Mouse (Mus musculus): ENCODE data around the gene Retreg3. TPM values are rescaled to one million over a fixed set of nuclear protein-coding genes. Genes with fewer than 3 reads are reported as not detected.

Retreg3 gene
- total RNA-seq, 2 experiments from 2014 or later: 53.8 to 58.0 TPM

- DNase-seq (ENCODE audit: low spot score in 2 of 2): peak in 1 of 2 experiments; percentile 56
- intact Hi-C loops (cut with DNase I): no loop called here
Observed at GRCm38 (mm10) chr11:101062165-101062884, 57.4 kb downstream of the Retreg3 start.

- intact Hi-C loops (cut with DNase I): no loop called here
- DNase-seq (ENCODE audit: low spot score in 2 of 2): no peak
Observed at GRCm38 (mm10) chr11:101061049-101061448, 58.6 kb downstream of the Retreg3 start.

- intact Hi-C loops (cut with DNase I): no loop called here
- peak; percentile 66 to 73 for DNase-seq (ENCODE audit: low spot score in 2 of 2)
Observed at GRCm38 (mm10) chr11:101060126-101060525, 59.6 kb downstream of the Retreg3 start.

- DNase-seq (ENCODE audit: low spot score in 2 of 2): no peak
- intact Hi-C loops (cut with DNase I): no loop called here
Observed at GRCm38 (mm10) chr11:101059473-101059872, 60.2 kb downstream of the Retreg3 start.

- intact Hi-C loops (cut with DNase I): no loop called here
- no peak for DNase-seq (ENCODE audit: low spot score in 2 of 2)
Observed at GRCm38 (mm10) chr11:101058726-101059125, 61.0 kb downstream of the Retreg3 start.

- intact Hi-C loops (cut with DNase I): no loop called here
- peak; percentile 69 to 82 for DNase-seq (ENCODE audit: low spot score in 2 of 2)
Observed at GRCm38 (mm10) chr11:101057860-101058259, 61.8 kb downstream of the Retreg3 start.

- DNase-seq (ENCODE audit: low spot score in 2 of 2): no peak
- intact Hi-C loops (cut with DNase I): no loop called here
Observed at GRCm38 (mm10) chr11:101056885-101057284, 62.8 kb downstream of the Retreg3 start.

GRCm38 (mm10) chr11:101055418-101055817, 64.3 kb downstream of the Retreg3 start:
- DNase-seq (ENCODE audit: low spot score in 2 of 2): no peak
- intact Hi-C loops (cut with DNase I): no loop called here

- intact Hi-C loops (cut with DNase I): loop anchor here (5.0 kb wide), 1 partner anchor 42 kb away; no protein-coding TSS in a partner anchor
Observed at GRCm38 (mm10) chr11:101053974-101054373, 65.7 kb downstream of the Retreg3 start.

GRCm38 (mm10) chr11:101052751-101053473, 66.8 kb downstream of the Retreg3 start:
- DNase-seq (ENCODE audit: low spot score in 2 of 2): no peak
- intact Hi-C loops (cut with DNase I): loop anchor here (5.0 kb wide), 1 partner anchor 41 kb away; no protein-coding TSS in a partner anchor

More at GRCm38 (mm10) chr11:101053974-101054373, 65.7 kb downstream of the Retreg3 start:
- no peak for DNase-seq (ENCODE audit: low spot score in 2 of 2)

GRCm38 (mm10) chr11:101051617-101052016, 68.1 kb downstream of the Retreg3 start:
- intact Hi-C loops (cut with DNase I): loop anchor here (5.0 kb wide), 1 partner anchor 39 kb away; no protein-coding TSS in a partner anchor
- no peak for DNase-seq (ENCODE audit: low spot score in 2 of 2)

GRCm38 (mm10) chr11:101051051-101051493, 68.6 kb downstream of the Retreg3 start:
- DNase-seq (ENCODE audit: low spot score in 2 of 2): peak in 1 of 2 experiments; percentile 59
- intact Hi-C loops (cut with DNase I): loop anchor here (5.0 kb wide), 1 partner anchor 39 kb away; no protein-coding TSS in a partner anchor

- DNase-seq (ENCODE audit: low spot score in 2 of 2): peak in 1 of 2 experiments; percentile 59
Observed at GRCm38 (mm10) chr11:101050359-101050758, 69.3 kb downstream of the Retreg3 start.

GRCm38 (mm10) chr11:101047502-101047901, 72.2 kb downstream of the Retreg3 start:
- intact Hi-C loops (cut with DNase I): no loop called here
- no peak for DNase-seq (ENCODE audit: low spot score in 2 of 2)

More at GRCm38 (mm10) chr11:101050359-101050758, 69.3 kb downstream of the Retreg3 start:
- intact Hi-C loops (cut with DNase I): loop anchor here (5.0 kb wide), 1 partner anchor 38 kb away; no protein-coding TSS in a partner anchor

GRCm38 (mm10) chr11:101046440-101046839, 73.3 kb downstream of the Retreg3 start:
- intact Hi-C loops (cut with DNase I): no loop called here
- DNase-seq (ENCODE audit: low spot score in 2 of 2): no peak

Small RNA genes lying within 50 kb of the gene (microRNA-seq; reads per million reads assigned to microRNA genes)
- gene Gm27626: not detected

Other genes with a start within 250 kb of the Retreg3 start
- 10 to 100 TPM; 29.6 to 44.7 TPM for gene Stat3, start 180.4 kb downstream of the Retreg3 start, total RNA-seq (2021)
- gene Cavin1, start 149.0 kb downstream of the Retreg3 start, total RNA-seq (2021): 10 to 100 TPM; 17.4 to 20.4 TPM
- gene Atp6v0a1, start 110.4 kb downstream of the Retreg3 start, total RNA-seq (2021): 100 to 1,000 TPM; 439 to 446 TPM
- 1 to 10 TPM; 8.8 to 9.1 TPM for gene Naglu, start 49.9 kb downstream of the Retreg3 start, total RNA-seq (2021)
- under 1 TPM; 0.70 to 0.79 TPM for gene Hsd17b1, start 41.5 kb downstream of the Retreg3 start, total RNA-seq (2021)
- 10 to 100 TPM; 22.7 to 26.3 TPM for gene Coasy, start 37.3 kb downstream of the Retreg3 start, total RNA-seq (2021)
- gene Mlx, start 32.6 kb downstream of the Retreg3 start, total RNA-seq (2021): 10 to 100 TPM; 38.9 to 41.8 TPM
- 1 to 10 TPM; 2.1 to 3.1 TPM for gene Psmc3ip, start 24.5 kb downstream of the Retreg3 start, total RNA-seq (2021)
- 10 to 100 TPM; 45.7 to 49.2 TPM for gene Tubg1, start within 50 bp of the Retreg3 start, total RNA-seq (2021)
- 10 to 100 TPM; 49.7 to 62.4 TPM for gene Tubg2, start 36.0 kb upstream of the Retreg3 start, total RNA-seq (2021)
- 100 to 1,000 TPM; 167 to 172 TPM for gene Cntnap1, start 50.6 kb upstream of the Retreg3 start, total RNA-seq (2021)
- gene Plekhh3, start 51.5 kb upstream of the Retreg3 start, total RNA-seq (2021): 10 to 100 TPM; 12.3 TPM
- gene Ccr10, start 55.5 kb upstream of the Retreg3 start, total RNA-seq (2021): under 1 TPM in 1 of 2 experiments, not detected in 1; 0.37 TPM
- gene Ezh1, start 106.6 kb upstream of the Retreg3 start, total RNA-seq (2021): 10 to 100 TPM; 47.8 to 52.1 TPM
- gene Ramp2, start 126.1 kb upstream of the Retreg3 start, total RNA-seq (2021): 10 to 100 TPM; 33.2 to 39.4 TPM
- 10 to 100 TPM; 62.0 to 63.0 TPM for gene Vps25, start 133.8 kb upstream of the Retreg3 start, total RNA-seq (2021)
- gene Wnk4, start 140.7 kb upstream of the Retreg3 start, total RNA-seq (2021): 1 to 10 TPM; 4.3 to 8.4 TPM
- under 1 TPM; 0.42 to 0.84 TPM for gene Cntd1, start 159.1 kb upstream of the Retreg3 start, total RNA-seq (2021)
- 100 to 1,000 TPM in 1 of 2 experiments, 10 to 100 TPM in 1; 97.7 to 112 TPM for gene Coa3, start 159.2 kb upstream of the Retreg3 start, total RNA-seq (2021)
- gene Becn1, start 182.4 kb upstream of the Retreg3 start, total RNA-seq (2021): 100 to 1,000 TPM; 206 to 237 TPM
- gene Psme3, start 196.3 kb upstream of the Retreg3 start, total RNA-seq (2021): 100 to 1,000 TPM; 114 to 133 TPM
- gene Aoc2, start 205.2 kb upstream of the Retreg3 start, total RNA-seq (2021): 1 to 10 TPM; 4.4 to 7.2 TPM
- under 1 TPM; 0.76 to 0.79 TPM for gene Aoc3, start 210.7 kb upstream of the Retreg3 start, total RNA-seq (2021)
- not detected for gene G6pc, start 247.7 kb upstream of the Retreg3 start, total RNA-seq (2021)

Measured in left cerebral cortex, postnatal 36 days (tissue).